Mouse (Mus musculus) midbrain, embryonic 15.5 days (tissue): ENCODE data around the gene Ptk7. TPM values are rescaled to one million over a fixed set of nuclear protein-coding genes. Genes with fewer than 3 reads are reported as not detected.
A peak's percentile ranks its signal among the peaks of the same experiment; 100 is the strongest.

Source experiments
- ATAC-seq: fragments of 200-750 bp; cut with Nextera tagmentation; replicated peaks from 2 replicates; pipeline ENCODE4 v1.8.0; 2017; ENCODE audit warnings: moderate TSS enrichment
- H3K27ac ChIP-seq: fragments of 300-500 bp; sonication (generic); 2 replicates; pipeline ENCODE4 v1.5.1; 2015; ENCODE audit warnings: mild to moderate bottlenecking, inconsistent platforms
- H3K27me3 ChIP-seq: fragments of 300-500 bp; sonication (generic); replicated peaks from 2 replicates; pipeline ENCODE4 v1.6.1; 2015; ENCODE audit warnings: inconsistent platforms
- H3K36me3 ChIP-seq: fragments of 300-500 bp; sonication (generic); replicated peaks from 2 replicates; pipeline ENCODE4 v1.6.1; 2015; ENCODE audit warnings: inconsistent platforms
- H3K4me1 ChIP-seq: fragments of 300-500 bp; sonication (generic); 2 replicates; pipeline ENCODE4 v1.6.1; 2015; ENCODE audit warnings: inconsistent platforms
- H3K4me2 ChIP-seq: fragments of 300-500 bp; sonication (generic); 2 replicates; pipeline ENCODE4 v1.6.1; 2015; ENCODE audit warnings: inconsistent platforms, mild to moderate bottlenecking, moderate library complexity
- H3K4me3 ChIP-seq: fragments of 300-500 bp; sonication (generic); 2 replicates; pipeline ENCODE4 v1.5.1; 2015; ENCODE audit warnings: mild to moderate bottlenecking, inconsistent platforms
- H3K9ac ChIP-seq: fragments of 300-500 bp; sonication (generic); 2 replicates; pipeline ENCODE4 v1.6.1; 2015; ENCODE audit warnings: mild to moderate bottlenecking, inconsistent platforms
- H3K9me3 ChIP-seq: fragments of 300-500 bp; sonication (generic); 2 replicates; pipeline ENCODE4 v1.6.1; 2016; ENCODE audit warnings: inconsistent platforms
- WGBS: fragments of 180-500 bp; shearing (Covaris S2); methylation state at CpG from one replicate; pipeline ENCODE4 v1.1.7; 2015; ENCODE audit warnings: mixed read lengths; 5-methylcytosine and 5-hydroxymethylcytosine counted together
- polyA plus RNA-seq: library from polyadenylated mRNA; unstranded; fragments of >200 nt; fragmentation: Nextera tagmentation; extraction: Ambion mirVana; gene quantifications from 2 replicates; pipeline ENCODE4 v1.2.1, GENCODE M21; 2015

The Ptk7 gene
- polyA plus RNA-seq, 1 experiment from 2014 or later = 34.8 TPM

DNA sequence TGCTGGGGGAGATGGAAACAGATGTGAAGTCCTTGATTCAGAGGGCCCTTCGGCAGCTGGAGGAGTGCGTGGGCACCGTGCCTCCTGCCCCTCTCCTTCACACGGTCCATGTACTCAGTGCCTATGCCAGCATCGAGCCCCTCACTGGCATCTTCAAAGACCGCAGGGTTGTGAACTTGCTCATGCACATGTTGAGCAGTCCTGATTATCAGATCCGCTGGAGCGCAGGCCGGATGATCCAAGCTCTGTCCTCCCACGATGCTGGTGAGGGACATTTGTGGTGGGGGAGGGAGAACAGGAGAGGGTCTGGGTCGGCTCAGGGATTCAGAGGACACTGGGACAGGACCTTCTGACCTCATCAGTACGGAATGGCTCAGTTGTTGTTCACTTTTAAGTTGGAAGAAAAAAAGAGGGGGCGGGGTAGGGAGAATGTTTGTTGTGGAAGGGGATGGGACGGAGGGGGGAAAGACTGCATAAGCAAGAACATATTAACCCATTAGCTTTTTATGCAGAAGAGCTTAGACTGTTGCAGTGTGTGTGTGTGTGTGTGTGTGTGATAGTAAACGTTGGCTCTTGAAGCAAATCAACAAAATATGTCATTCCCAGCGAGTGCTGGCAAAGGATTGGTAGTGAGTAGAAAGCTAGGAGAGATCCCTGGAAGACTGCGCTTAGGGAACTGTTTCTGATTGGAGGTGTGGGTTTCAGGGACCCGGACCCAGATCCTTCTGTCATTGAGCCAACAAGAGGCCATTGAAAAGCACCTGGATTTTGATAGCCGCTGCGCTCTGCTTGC is 22.6 kb upstream of the Ptk7 start:
- H3K27ac ChIP-seq = no peak overlapping the region
- 82% methylated on average over 20 of the region's 20 CpGs for WGBS
- H3K9ac ChIP-seq = peak overlapping the region; percentile 66; the same call in 1 of the 2 replicates
- H3K4me3 ChIP-seq = peak overlapping the region; percentile 53
- H3K9me3 ChIP-seq = no peaks in the 10 kb centered on the region
- ATAC-seq = no peak
- peak overlapping the region; percentile 76 for H3K4me2 ChIP-seq
- no peaks in the 10 kb centered on the region for H3K27me3 ChIP-seq
- H3K4me1 ChIP-seq = peaks cover 38% of the 10 kb centered on the region
- H3K36me3 ChIP-seq = peaks cover 39% of the 10 kb centered on the region

DNA sequence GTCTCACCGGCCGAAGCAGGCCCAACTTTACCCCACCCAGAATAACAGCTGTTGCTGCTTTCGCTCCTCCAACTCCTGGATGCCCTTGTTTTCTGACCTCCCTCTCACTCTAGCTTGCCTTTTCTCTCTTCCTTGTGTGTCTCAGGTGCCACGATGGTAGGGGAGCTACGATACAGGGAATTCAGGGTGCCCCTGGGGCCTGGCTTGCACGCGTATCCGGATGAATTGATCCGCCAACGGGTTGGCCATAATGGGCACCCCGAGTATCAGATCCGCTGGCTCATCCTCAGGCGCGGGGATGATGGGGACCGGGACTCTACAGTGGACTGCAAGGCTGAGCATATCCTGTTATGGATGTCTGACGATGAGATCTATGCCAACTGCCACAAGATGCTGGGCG is 22.0 kb upstream of the Ptk7 start:
- WGBS = 74% methylated on average over 17 of the region's 17 CpGs
- Histone ChIP-seq H3K9ac (peak overlapping the region; percentile 66), H3K27me3 (no peaks in the 10 kb centered on the region), H3K4me2 (peak overlapping the region; percentile 76), H3K4me3 (peak overlapping the region; percentile 53), H3K27ac (peak overlapping the region; percentile 87), H3K4me1 (peaks cover 43% of the 10 kb centered on the region), H3K9me3 (no peaks in the 10 kb centered on the region), H3K36me3 (peaks cover 32% of the 10 kb centered on the region)
- ATAC-seq = no peak

DNA sequence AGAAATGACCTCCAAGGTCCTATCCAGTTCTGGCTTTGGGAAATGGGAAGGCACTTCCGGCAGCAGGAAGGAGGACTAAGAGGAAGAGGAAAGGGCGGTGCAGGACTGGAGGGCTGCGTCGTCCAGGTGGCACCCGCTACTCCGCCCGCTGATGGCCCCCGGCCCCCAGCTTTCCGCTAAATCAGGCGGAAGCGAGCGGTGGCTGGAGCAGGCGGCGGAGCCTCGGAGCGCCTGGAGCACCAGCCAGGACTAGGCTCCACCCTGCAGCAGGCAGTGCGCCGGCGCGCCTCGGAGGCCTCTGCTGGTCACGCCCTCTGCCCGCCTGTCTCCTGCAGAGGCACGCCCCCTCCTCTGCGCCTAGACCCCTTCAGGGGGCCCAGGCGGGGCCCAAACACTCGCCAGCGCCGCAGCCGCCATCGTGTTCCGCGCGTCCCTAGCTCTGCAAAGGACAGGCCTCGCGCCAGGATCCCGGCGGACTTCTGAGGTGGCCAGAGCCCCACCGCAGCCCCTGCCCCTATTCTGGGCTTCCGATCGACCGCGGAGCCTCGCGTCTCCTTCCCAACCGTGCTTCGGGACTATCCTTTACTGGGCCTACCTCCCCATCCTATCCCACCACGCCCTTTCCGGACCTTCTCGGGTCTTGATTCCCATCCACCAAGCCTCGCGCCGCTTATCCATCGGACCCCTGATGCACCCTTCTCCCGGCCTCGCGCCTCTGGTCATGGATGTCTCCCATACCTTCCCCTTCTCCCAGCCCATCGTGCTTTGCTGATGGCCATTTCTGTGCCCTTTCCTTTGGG is 21.1 kb upstream of the Ptk7 start, which contains the start of gene Cul7:
TSS of gene Cul7 (plus strand) at position 106 of the 800 bp plus-strand sequence.
- ATAC-seq = peak; percentile 93
- Histone ChIP-seq H3K4me3 (peak within 1 kb of the TSS; percentile 53), H3K9me3 (no peaks in the 10 kb centered on the region), H3K27me3 (no peaks in the 10 kb centered on the region), H3K36me3 (peaks cover 24% of the 10 kb centered on the region; the same call in 1 of the 2 replicates), H3K27ac (peak within 1 kb of the TSS; percentile 87), H3K9ac (peak within 1 kb of the TSS; percentile 66), H3K4me2 (peak within 1 kb of the TSS; percentile 76), H3K4me1 (peaks cover 43% of the 10 kb centered on the region)
- WGBS = under 1% methylated on average over 58 of the region's 58 CpGs

DNA sequence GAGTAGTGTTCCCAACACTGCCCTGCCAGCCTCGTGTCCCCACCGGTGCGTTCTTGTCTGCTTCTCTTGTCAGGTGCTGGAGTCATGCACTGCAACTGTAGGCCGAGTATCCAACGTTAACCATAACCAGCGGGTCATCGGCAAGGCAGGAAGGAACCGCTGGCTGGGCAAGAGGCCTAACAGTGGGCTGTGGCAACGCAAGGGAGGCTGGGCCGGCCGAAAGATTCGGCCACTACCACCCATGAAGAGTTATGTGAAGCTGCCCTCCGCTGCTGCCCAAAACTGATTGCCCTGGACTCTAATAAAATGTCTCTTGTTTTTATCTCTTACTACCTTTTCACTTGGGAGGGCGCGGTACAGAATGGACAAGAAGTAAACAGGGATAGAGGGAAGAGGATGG is 20.5 kb upstream of the Ptk7 start:
- WGBS = 32% methylated on average over 15 of the region's 15 CpGs
- H3K4me1 ChIP-seq = peaks cover 48% of the 10 kb centered on the region
- no peak for ATAC-seq

DNA sequence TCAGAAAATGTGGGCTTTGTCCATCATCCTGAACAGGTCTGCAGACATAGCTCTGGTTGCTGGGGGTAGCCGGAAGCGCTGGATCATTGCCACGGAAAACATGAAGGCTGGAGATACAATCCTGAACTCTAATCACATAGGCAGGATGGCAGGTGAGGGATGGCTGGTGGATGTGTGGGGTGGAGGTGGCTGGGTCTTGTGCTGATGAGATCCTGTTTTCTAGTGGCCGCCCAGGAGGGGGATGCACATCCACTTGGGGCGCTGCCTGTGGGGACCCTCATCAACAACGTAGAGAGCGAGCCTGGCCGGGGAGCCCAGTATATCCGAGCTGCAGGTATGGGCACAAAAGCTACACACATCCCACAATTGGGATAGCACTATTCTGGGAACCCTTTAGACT is 19.1 kb upstream of the Ptk7 start:
- WGBS = 93% methylated on average over 9 of the region's 9 CpGs
- peaks cover 59% of the 10 kb centered on the region for H3K4me1 ChIP-seq

More for the DNA sequence above, 20.5 kb upstream of the Ptk7 start:
- Histone ChIP-seq H3K9me3 (no peaks in the 10 kb centered on the region), H3K27me3 (no peaks in the 10 kb centered on the region), H3K27ac (peak overlapping the region; percentile 87), H3K36me3 (peaks cover 22% of the 10 kb centered on the region; the same call in 1 of the 2 replicates), H3K4me3 (peak overlapping the region; percentile 53), H3K9ac (peak overlapping the region; percentile 66), H3K4me2 (peak overlapping the region; percentile 76)

DNA sequence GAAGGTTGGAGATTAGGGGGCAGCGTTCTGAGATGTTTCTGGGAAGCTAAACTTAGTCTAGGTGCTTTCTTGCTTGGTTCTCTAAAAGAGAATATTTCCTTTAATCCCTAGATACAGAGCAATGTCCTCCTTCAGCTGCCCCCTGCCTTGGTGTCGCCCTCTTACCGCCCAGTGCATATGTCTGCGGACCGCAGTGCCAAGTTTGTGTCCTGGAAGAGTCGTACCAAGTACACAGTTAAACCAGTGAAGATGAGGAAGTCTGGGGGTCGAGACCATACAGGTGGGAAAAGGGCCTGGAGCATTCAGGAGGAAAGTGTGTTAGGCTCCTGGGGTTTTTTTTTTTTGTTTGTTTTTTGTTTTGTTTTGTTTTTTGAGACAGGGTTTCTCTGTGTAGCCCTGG is 18.0 kb upstream of the Ptk7 start:
- WGBS = 90% methylated on average over 7 of the region's 7 CpGs
- H3K36me3 ChIP-seq = peaks cover under 1% of the 10 kb centered on the region; the same call in 1 of the 2 replicates
- peak overlapping the region; percentile 66; the same call in 1 of the 2 replicates for H3K4me2 ChIP-seq
- peaks cover 51% of the 10 kb centered on the region for H3K4me1 ChIP-seq
- no peaks in the 10 kb centered on the region for H3K9me3 ChIP-seq
- no peak overlapping the region for H3K9ac ChIP-seq
- H3K27ac ChIP-seq = no peak overlapping the region
- H3K27me3 ChIP-seq = no peaks in the 10 kb centered on the region
- no peak for ATAC-seq
- no peak overlapping the region for H3K4me3 ChIP-seq

More for the DNA sequence above, 19.1 kb upstream of the Ptk7 start:
- H3K36me3 ChIP-seq = peaks cover 11% of the 10 kb centered on the region; the same call in 1 of the 2 replicates
- H3K4me2 ChIP-seq = no peak overlapping the region
- H3K9ac ChIP-seq = no peak overlapping the region
- H3K4me3 ChIP-seq = no peak overlapping the region
- H3K27ac ChIP-seq = no peak overlapping the region
- no peaks in the 10 kb centered on the region for H3K27me3 ChIP-seq
- H3K9me3 ChIP-seq = no peaks in the 10 kb centered on the region
- no peak for ATAC-seq

DNA sequence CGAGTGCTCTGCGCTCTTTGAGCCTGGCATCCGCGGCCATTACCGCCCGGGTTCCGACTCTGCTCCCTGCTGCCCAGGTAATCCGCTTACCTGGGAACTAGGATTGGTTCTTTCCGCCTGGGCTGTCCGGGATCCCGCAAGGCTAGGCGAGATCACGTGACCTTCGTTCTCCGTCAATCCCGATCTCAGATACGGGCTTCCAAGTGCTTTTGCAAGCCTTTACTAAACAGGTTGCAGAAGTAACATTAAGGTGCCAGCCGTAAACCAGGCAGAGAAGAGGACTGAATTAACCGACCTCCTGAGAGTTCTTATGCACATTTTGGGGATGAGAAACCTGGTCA is 17.0 kb upstream of the Ptk7 start:
- 0% methylated on average over 19 of the region's 19 CpGs for WGBS
- Histone ChIP-seq H3K27me3 (no peaks in the 10 kb centered on the region), H3K4me3 (peak overlapping the region; percentile 72), H3K4me2 (peak overlapping the region; percentile 66), H3K9ac (peak overlapping the region; percentile 67), H3K36me3 (peaks cover 8% of the 10 kb centered on the region), H3K9me3 (no peaks in the 10 kb centered on the region), H3K27ac (peak overlapping the region; percentile 90), H3K4me1 (peaks cover 41% of the 10 kb centered on the region)
- ATAC-seq = no peak

DNA sequence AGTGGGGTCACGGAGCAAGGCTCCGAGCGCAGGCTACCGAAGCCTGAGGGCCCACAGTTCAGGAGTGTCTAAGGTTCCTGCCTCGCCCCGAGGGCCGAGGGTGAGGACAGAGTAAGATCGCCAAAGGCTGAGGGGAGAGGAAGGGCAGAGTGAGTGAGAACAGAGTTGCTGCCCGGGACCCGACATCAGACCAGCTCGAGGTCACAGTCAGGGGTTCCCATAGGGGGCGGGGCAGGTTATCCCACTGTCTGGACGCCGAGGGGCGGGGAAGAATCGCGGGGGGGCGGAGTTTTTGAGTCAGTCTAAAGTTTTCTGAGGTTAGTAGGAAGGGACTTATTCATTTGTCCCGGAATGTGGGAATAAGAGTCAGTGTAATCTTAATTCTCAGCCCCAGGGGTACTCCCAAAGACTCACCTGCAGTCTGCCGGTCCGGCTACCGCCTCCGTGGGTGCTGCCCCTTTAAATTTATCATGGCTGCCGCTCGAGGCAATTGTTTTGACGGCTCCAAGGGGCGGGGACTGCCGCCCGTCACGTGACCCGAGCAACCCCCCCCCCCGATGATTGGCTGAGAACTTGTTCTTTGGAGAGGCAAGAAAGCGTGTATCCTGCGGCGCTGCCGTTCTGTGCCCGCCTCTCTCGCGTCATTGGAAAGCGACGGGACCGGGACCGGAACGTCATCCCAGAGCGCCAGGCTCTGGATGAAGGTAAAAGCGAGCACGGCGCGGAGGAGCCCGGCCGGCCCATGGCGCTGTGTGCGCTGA is 16.4 kb upstream of the Ptk7 start, which contains the start of the genes Klc4 and Mrpl2:
TSS of gene Klc4 (minus strand) at position 462 of the 761 bp plus-strand sequence.
TSS of gene Mrpl2 (plus strand) at position 669 of the 761 bp plus-strand sequence.
- H3K4me1 ChIP-seq = peaks cover 36% of the 10 kb centered on the region
- H3K27me3 ChIP-seq = no peaks in the 10 kb centered on the region
- peak within 1 kb of the TSS; percentile 72 for H3K4me3 ChIP-seq
- peaks cover 13% of the 10 kb centered on the region for H3K36me3 ChIP-seq
- under 1% methylated on average over 53 of the region's 53 CpGs for WGBS
- peak; percentile 69 for ATAC-seq
- no peaks in the 10 kb centered on the region for H3K9me3 ChIP-seq
- peak within 1 kb of the TSS; percentile 70 for H3K4me2 ChIP-seq
- peak within 1 kb of the TSS; percentile 90 for H3K27ac ChIP-seq
- peak within 1 kb of the TSS; percentile 67 for H3K9ac ChIP-seq

DNA sequence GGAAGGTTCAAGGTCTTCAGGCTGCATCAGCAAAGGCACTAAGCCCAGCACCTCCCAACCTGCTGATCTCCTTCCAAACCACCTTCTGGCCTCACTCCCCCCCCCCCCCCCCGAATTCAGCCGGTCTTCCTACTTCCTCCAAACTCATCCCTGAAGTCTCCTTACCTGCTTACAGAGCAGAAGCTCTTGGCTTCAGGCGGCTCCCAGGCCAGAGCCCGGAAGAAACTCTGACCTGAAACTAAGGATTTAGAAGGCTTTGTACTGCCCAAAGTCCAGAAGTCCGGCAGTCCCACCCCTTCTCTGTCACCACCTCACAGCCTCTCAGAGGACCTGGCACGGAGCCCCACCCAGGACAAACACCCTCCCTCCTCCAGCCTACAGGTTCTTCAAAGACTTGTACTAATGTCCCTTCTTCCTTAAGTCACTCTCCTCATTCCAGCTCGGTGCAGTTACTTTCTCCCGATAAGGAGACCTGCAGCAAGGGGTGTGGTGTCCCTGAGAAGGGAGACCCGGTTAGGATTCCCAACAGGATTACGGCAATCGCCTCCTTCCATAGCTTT is 15.7 kb upstream of the Ptk7 start:
- Histone ChIP-seq H3K27ac (peak overlapping the region; percentile 61), H3K4me3 (peak overlapping the region; percentile 72), H3K27me3 (no peaks in the 10 kb centered on the region), H3K36me3 (peaks cover 18% of the 10 kb centered on the region), H3K9ac (peak overlapping the region; percentile 54), H3K9me3 (no peaks in the 10 kb centered on the region), H3K4me2 (peak overlapping the region; percentile 70), H3K4me1 (peaks cover 35% of the 10 kb centered on the region)
- ATAC-seq = no peak
- WGBS = 7% methylated on average over 11 of the region's 11 CpGs

DNA sequence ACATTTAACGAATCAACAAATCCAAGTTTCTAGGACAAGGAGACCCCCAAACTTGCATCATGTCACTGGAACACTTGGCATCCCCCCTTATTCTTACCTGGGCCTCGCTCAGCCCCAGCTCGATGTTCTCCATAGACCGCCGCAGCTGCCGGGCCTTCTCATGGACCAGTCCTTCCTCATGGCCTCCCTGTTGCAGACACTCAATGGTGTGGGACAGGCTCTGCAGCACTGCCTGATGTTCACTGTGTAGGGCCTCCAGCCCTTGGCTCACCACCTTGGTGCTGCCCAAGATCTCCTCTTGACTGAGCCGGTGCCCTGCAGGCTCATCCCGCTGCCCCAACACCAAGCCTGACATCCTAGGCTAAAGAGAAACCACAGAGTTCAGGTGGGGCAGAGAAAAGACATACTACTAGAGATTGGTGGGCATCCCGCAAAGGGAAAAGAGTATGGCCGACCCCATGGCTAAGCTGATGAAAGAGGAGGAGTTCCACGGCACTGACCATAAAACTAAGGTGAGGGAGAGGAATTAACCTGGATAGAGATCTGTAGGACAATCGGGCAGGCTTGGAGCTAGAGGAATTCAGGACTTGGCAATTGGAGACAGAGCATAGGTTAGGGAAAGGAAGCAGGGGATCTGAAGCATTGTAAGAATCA is 15.0 kb upstream of the Ptk7 start:
- no peak for ATAC-seq
- Histone ChIP-seq H3K27ac (no peak overlapping the region), H3K36me3 (peaks cover 25% of the 10 kb centered on the region), H3K27me3 (no peaks in the 10 kb centered on the region), H3K9me3 (no peaks in the 10 kb centered on the region), H3K4me2 (peak overlapping the region; percentile 70), H3K4me1 (peaks cover 28% of the 10 kb centered on the region), H3K4me3 (peak overlapping the region; percentile 72; the same call in 1 of the 2 replicates), H3K9ac (peak overlapping the region; percentile 10; the same call in 1 of the 2 replicates)
- 87% methylated on average over 12 of the region's 12 CpGs for WGBS

DNA sequence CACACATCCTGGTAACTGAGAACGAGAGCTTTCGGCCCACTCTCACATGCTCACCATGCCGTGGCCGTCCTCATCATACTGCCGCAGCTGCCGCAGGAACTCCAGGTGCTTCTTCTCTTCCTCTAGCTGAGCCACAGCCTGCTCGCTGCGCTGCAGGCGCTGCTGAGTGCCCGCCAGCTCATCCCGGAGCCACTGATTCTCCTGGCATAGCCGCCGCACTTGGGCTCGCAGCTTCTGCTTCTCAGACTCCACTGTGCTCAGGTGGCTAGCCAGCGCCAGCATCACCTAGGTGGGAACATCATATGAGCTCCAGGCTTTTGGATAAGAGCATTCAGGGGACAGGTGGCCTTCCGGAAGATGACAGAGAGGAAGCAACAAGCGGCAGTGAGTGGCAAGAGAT is 12.8 kb upstream of the Ptk7 start:
- Histone ChIP-seq H3K9me3 (no peaks in the 10 kb centered on the region), H3K4me1 (peaks cover 24% of the 10 kb centered on the region), H3K27me3 (no peaks in the 10 kb centered on the region), H3K4me2 (no peak overlapping the region), H3K27ac (no peak overlapping the region), H3K36me3 (peaks cover 32% of the 10 kb centered on the region), H3K9ac (no peak overlapping the region), H3K4me3 (no peak overlapping the region)
- 89% methylated on average over 17 of the region's 17 CpGs for WGBS
- ATAC-seq = no peak
